Mouse (Mus musculus) midbrain, postnatal 0 days (tissue): ENCODE measurements around the gene Slc35f4. TPM values are rescaled to one million over a fixed set of nuclear protein-coding genes. Genes with fewer than 3 reads are reported as not detected.
A peak's percentile ranks its signal among the peaks of the same experiment; 100 is the strongest.

Experiments used
- ATAC-seq: fragments of 200-750 bp; cut with Nextera tagmentation; 2 replicates; pipeline ENCODE4 v1.8.0; 2017; ENCODE audit warnings: moderate number of reproducible peaks, mild to moderate bottlenecking, moderate TSS enrichment, moderate library complexity; ENCODE audit not compliant: low FRiP score
- DNase-seq: peaks from one replicate; pipeline ENCODE4 v3.0.0-alpha.2; 2015; ENCODE audit warnings: low spot score
- H3K27ac ChIP-seq: fragments of 300-500 bp; sonication (generic); 2 replicates; pipeline ENCODE4 v1.5.1; 2014; ENCODE audit warnings: low read depth, mild to moderate bottlenecking, low read length, mixed read lengths
- H3K27me3 ChIP-seq: fragments of 300-500 bp; sonication (generic); 2 replicates; pipeline ENCODE4 v1.6.1; 2014; ENCODE audit warnings: low read length, control low read depth, mixed read lengths; ENCODE audit not compliant: insufficient read depth
- H3K36me3 ChIP-seq: fragments of 300-500 bp; sonication (generic); 2 replicates; pipeline ENCODE4 v1.6.1; 2014; ENCODE audit warnings: low read length, control low read depth, mixed read lengths; ENCODE audit not compliant: insufficient read depth
- H3K4me1 ChIP-seq: fragments of 300-500 bp; sonication (generic); 2 replicates; pipeline ENCODE4 v1.6.1; 2014; ENCODE audit warnings: mild to moderate bottlenecking, control low read depth, antibody characterized with exemption, low read length, mixed read lengths; ENCODE audit not compliant: insufficient read depth
- H3K4me2 ChIP-seq: fragments of 300-500 bp; sonication (generic); 2 replicates; pipeline ENCODE4 v1.6.1; 2014; ENCODE audit warnings: low read depth, mild to moderate bottlenecking, low read length, mixed read lengths; ENCODE audit not compliant: poor library complexity, severe bottlenecking
- H3K4me3 ChIP-seq: fragments of 300-500 bp; sonication (generic); 2 replicates; pipeline ENCODE4 v1.5.1; 2014; ENCODE audit warnings: low read depth, mild to moderate bottlenecking, low read length, moderate library complexity
- H3K9ac ChIP-seq: fragments of 300-500 bp; sonication (generic); replicated peaks from 2 replicates; pipeline ENCODE4 v1.6.1; 2014; ENCODE audit warnings: mild to moderate bottlenecking, low read length, moderate library complexity, mixed read lengths; ENCODE audit not compliant: poor library complexity, severe bottlenecking
- H3K9me3 ChIP-seq: fragments of 300-500 bp; sonication (generic); 2 replicates; pipeline ENCODE4 v1.6.1; 2016; ENCODE audit warnings: low read length, control low read depth
- CTCF ChIP-seq: IDR thresholded peaks from 2 replicates; pipeline ENCODE4 v1.5.1; 2016; ENCODE audit warnings: antibody characterized with exemption, mild to moderate bottlenecking
- WGBS: fragments of 180-500 bp; shearing (Covaris S2); extraction: QIAGEN DNeasy Blood & Tissue Kit; methylation state at CpG from one replicate; pipeline ENCODE4 v1.1.7; 2014; 5-methylcytosine and 5-hydroxymethylcytosine counted together
- polyA plus RNA-seq: library from polyadenylated mRNA; unstranded; fragments of >200 nt; fragmentation: Nextera tagmentation; extraction: Ambion mirVana; gene quantifications from 2 replicates; pipeline ENCODE4 v1.2.1, GENCODE M21; 2015
- total RNA-seq: library from RNA; depleted of rRNA; stranded (reverse); fragments of >200 nt; gene quantifications from 2 replicates; pipeline ENCODE4 v1.2.3, GENCODE M21; 2014

Gene Slc35f4
- total and polyA plus RNA-seq, 2 experiments from 2014 or later = 25.6 to 26.1 TPM

- Histone ChIP-seq H3K4me1 (no peaks in the 10 kb centered on the region), H3K36me3 (no peaks in the 10 kb centered on the region), H3K27ac (no peak overlapping the region), H3K9ac (no peak overlapping the region), H3K27me3 (no peaks in the 10 kb centered on the region), H3K4me2 (no peak overlapping the region), H3K9me3 (no peaks in the 10 kb centered on the region), H3K4me3 (no peak overlapping the region)
- TF ChIP-seq CTCF = no peak
- no peak for ATAC-seq
- no peak for DNase-seq
- 80% methylated on average over 2 of the region's 2 CpGs for WGBS
Observed at GRCm38 (mm10) chr14:49461761-49462160, 64.1 kb downstream of the Slc35f4 start.

- no peak overlapping the region for H3K9ac ChIP-seq
- no peaks in the 10 kb centered on the region for H3K27me3 ChIP-seq
- no peak overlapping the region for H3K27ac ChIP-seq
- no peak overlapping the region for H3K4me3 ChIP-seq
- TF ChIP-seq CTCF = no peak
- no peaks in the 10 kb centered on the region for H3K4me1 ChIP-seq
- ATAC-seq = no peak
- no peaks in the 10 kb centered on the region for H3K9me3 ChIP-seq
- H3K36me3 ChIP-seq = no peaks in the 10 kb centered on the region
- DNase-seq = no peak
- 74% methylated on average over 3 of the region's 3 CpGs for WGBS
- H3K4me2 ChIP-seq = no peak overlapping the region
Observed at GRCm38 (mm10) chr14:49460799-49461198, 65.0 kb downstream of the Slc35f4 start.

- Histone ChIP-seq H3K9ac (no peak overlapping the region), H3K4me3 (no peak overlapping the region), H3K27ac (no peak overlapping the region), H3K4me1 (0 out of 2 replicates have a peak, but pooled peaks cover 2% of the 10 kb centered on the region), H3K27me3 (no peaks in the 10 kb centered on the region), H3K36me3 (no peaks in the 10 kb centered on the region), H3K9me3 (no peaks in the 10 kb centered on the region), H3K4me2 (no peak overlapping the region)
- no peak for DNase-seq
- WGBS = 51% methylated on average over 6 of the region's 6 CpGs
- 0 out of 2 replicates have a peak, but pooled peaks have one; percentile 62 for ATAC-seq
- TF ChIP-seq CTCF = no peak
Observed at GRCm38 (mm10) chr14:49454283-49454914, 71.4 kb downstream of the Slc35f4 start.

GRCm38 (mm10) chr14:49453782-49454181 is 72.1 kb downstream of the Slc35f4 start:
- Histone ChIP-seq H3K27me3 (no peaks in the 10 kb centered on the region), H3K4me1 (0 out of 2 replicates have a peak, but pooled peaks cover 2% of the 10 kb centered on the region), H3K27ac (no peak overlapping the region), H3K9me3 (no peaks in the 10 kb centered on the region), H3K4me3 (no peak overlapping the region), H3K9ac (no peak overlapping the region), H3K4me2 (no peak overlapping the region), H3K36me3 (no peaks in the 10 kb centered on the region)
- TF ChIP-seq CTCF = no peak
- DNase-seq (no peak), ATAC-seq (0 out of 2 replicates have a peak, but pooled peaks have one; percentile 38)
- WGBS = 35% methylated on average over 3 of the region's 3 CpGs

GRCm38 (mm10) chr14:49447669-49448068 is 78.2 kb downstream of the Slc35f4 start:
- Histone ChIP-seq H3K4me1 (no peaks in the 10 kb centered on the region; the same call in 1 of the 2 replicates), H3K4me2 (no peak overlapping the region), H3K9ac (no peak overlapping the region), H3K36me3 (no peaks in the 10 kb centered on the region), H3K27me3 (no peaks in the 10 kb centered on the region), H3K4me3 (no peak overlapping the region), H3K9me3 (no peaks in the 10 kb centered on the region), H3K27ac (no peak overlapping the region)
- ATAC-seq (no peak), DNase-seq (peak; percentile 29)
- TF ChIP-seq CTCF = no peak
- WGBS = 7% methylated on average over 7 of the region's 7 CpGs

- ATAC-seq (no peak), DNase-seq (no peak)
- Histone ChIP-seq H3K9ac (no peak overlapping the region), H3K36me3 (no peaks in the 10 kb centered on the region), H3K9me3 (no peaks in the 10 kb centered on the region), H3K4me3 (no peak overlapping the region), H3K4me2 (no peak overlapping the region), H3K27me3 (no peaks in the 10 kb centered on the region), H3K4me1 (no peaks in the 10 kb centered on the region; the same call in 1 of the 2 replicates), H3K27ac (no peak overlapping the region)
- WGBS = 53% methylated on average over 7 of the region's 7 CpGs
- TF ChIP-seq CTCF = no peak
Observed at GRCm38 (mm10) chr14:49446461-49446860, 79.4 kb downstream of the Slc35f4 start.
